ENCODE assay signal across 8 mouse cellular contexts in the genomic region with DNA sequence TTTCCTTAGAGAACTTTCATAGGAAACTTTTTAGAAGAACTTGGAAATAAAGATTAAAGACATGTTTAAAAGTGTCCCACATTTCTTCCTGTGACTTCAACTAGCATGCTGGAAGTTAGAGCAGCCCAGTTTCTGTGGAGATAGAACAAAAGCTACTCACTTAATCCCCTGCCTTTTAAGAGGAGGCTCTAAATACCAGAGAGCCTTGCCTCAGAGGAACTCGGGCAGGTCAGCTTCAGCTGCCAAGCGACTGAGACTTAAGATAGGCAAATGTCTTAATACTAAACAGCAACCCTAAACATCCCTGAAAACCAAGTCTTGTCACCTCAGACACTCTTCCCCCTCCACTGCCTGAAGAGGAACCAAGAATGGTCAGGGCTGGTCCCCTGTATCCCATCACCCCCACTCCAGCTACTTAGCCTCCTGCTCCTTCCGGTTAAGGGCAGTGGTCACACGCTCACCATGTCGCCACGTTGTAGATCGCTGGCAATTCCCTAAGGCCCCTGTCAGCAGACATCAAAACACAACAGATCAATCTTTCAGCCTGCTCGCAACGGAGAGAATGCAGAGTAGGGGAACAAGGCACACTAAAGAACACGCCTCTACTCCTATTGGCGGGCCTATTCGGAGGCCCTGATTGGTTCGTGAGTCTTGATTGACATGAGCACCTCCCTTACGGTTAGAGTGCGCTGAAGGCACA. TPM values are rescaled to one million over a fixed set of nuclear protein-coding genes. Genes with fewer than 3 reads are reported as not detected.
DNase-seq lines count a peak whose midpoint lies in the region; ATAC-seq and TF ChIP-seq lines count a peak whose summit lies in the region.
"Not testable (repeated sequence)": the region's sequence is repeated elsewhere in the genome, so short reads cannot be mapped to it uniquely, and the experiment has no call there.

A gene (minus strand): TSS at position 606 of the 700 bp plus-strand sequence.

- peak within 1 kb of the TSS; percentile 72 for H3K9ac ChIP-seq in limb, embryonic 13.5 days
- H3K9ac ChIP-seq in midbrain, embryonic 15.5 days = peak within 1 kb of the TSS; percentile 57

- H3K27ac ChIP-seq in embryonic fibroblast, embryonic 13.5 days (ENCODE audit: insufficient read depth, low read length); limb, embryonic 13.5 days: not testable (repeated sequence)
- H3K27ac ChIP-seq in midbrain, embryonic 15.5 days = peak within 1 kb of the TSS; percentile 61

- H3K9me3 ChIP-seq in limb, embryonic 13.5 days; midbrain, embryonic 15.5 days: not testable (repeated sequence)

- not testable (repeated sequence) for TF ChIP-seq CTCF in embryonic fibroblast, embryonic 13.5 days (IDR thresholded peaks at IDR 0.05; ENCODE audit: borderline replicate concordance, insufficient read depth, low read length)

- peak within 1 kb of the TSS; percentile 63 for H3K4me3 ChIP-seq in embryonic fibroblast, embryonic 13.5 days (ENCODE audit: insufficient read depth, low read length)
- H3K4me3 ChIP-seq in limb, embryonic 13.5 days = peak within 1 kb of the TSS; percentile 53
- peak within 1 kb of the TSS; percentile 55 for H3K4me3 ChIP-seq in midbrain, embryonic 15.5 days

- not testable (repeated sequence) for H3K36me3 ChIP-seq in limb, embryonic 13.5 days; midbrain, embryonic 15.5 days (replicated peaks)

- peak; percentile 91 for DNase-seq in A20 (ENCODE audit: low read depth, low spot score)
- peak; percentile 81 for DNase-seq in brain, adult 2 months (ENCODE audit: low read depth, low spot score)
- DNase-seq in heart, adult 8-10 months (ENCODE audit: low spot score) = peak; percentile 81
- DNase-seq in kidney, adult 8-10 months = peak; percentile 78 to 83
- peak; percentile 65 to 73 for DNase-seq in spleen, adult 18-20 months

- H3K4me1 ChIP-seq in embryonic fibroblast, embryonic 13.5 days (ENCODE audit: control insufficient read depth, insufficient read depth, low read length); limb, embryonic 13.5 days; midbrain, embryonic 15.5 days: not testable (repeated sequence)

- peak; percentile 63 for TF ChIP-seq POLR2A in embryonic fibroblast, embryonic 13.5 days (IDR thresholded peaks at IDR 0.05; ENCODE audit: low read depth, low read length)

- ATAC-seq in limb, embryonic 13.5 days (ENCODE audit: low FRiP score, low read depth) = peak; percentile 100
- ATAC-seq in midbrain, embryonic 15.5 days (replicated peaks) = peak; percentile 100

- under 1% methylated on average over 15 of the region's 15 CpGs for WGBS in limb, embryonic 13.5 days
- whole genome bisulfite sequencing in midbrain, embryonic 15.5 days = 0% methylated on average over 15 of the region's 15 CpGs

- H3K27me3 ChIP-seq in limb, embryonic 13.5 days; midbrain, embryonic 15.5 days (replicated peaks): not testable (repeated sequence)

- H3K4me2 ChIP-seq in limb, embryonic 13.5 days (replicated peaks) = peak within 1 kb of the TSS; percentile 62
- H3K4me2 ChIP-seq in midbrain, embryonic 15.5 days = peak within 1 kb of the TSS; percentile 58

RNA-seq across cellular contexts. Expression of the gene that starts here (rescaled TPM):
- 3.4 and 4.9 TPM in 2 replicates for polyA plus RNA-seq in embryonic fibroblast, embryonic 13.5 days (2011; ENCODE audit: insufficient read length, low read depth, missing spikeins)
- total RNA-seq in heart, adult 8-10 months (2022) = 1 to 10 TPM in 3 of 4 experiments, under 1 TPM in 1; 0.54 to 2.6 (median 1.5) TPM
- polyA plus RNA-seq in limb, embryonic 13.5 days (2015; fragmentation: Nextera tagmentation; extraction: Ambion mirVana) = 16.3 and 16.5 TPM in 2 replicates
- polyA plus RNA-seq in midbrain, embryonic 15.5 days (2015; fragmentation: Nextera tagmentation; extraction: Ambion mirVana) = 7.9 and 9.2 TPM in 2 replicates
